Mouse (Mus musculus): ENCODE results near the gene Ptprk. TPM values are rescaled to one million over a fixed set of nuclear protein-coding genes. Genes with fewer than 3 reads are reported as not detected.

Ptprk gene
- polyA plus RNA-seq, 1 experiment from 2014 or later: 25.4 TPM

DNA sequence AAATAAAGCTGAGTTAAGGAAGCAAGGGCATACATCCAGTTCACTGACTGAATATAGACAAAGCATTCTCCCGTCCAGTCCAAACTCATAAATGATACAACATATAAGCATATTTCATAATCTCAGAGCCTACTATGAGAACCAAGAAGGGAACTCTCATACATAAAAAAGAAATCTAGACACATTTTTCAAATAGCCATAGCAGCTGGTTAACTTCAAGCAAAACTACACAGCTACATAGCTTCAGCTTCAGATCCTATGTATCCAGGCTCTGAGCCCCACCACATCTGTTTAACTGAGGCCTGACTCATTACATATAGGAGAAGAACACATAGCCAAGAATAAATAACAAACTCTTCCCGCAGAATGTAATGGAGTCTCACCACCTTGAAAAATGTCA lies 539.8 kb downstream of the Ptprk start:
- Histone ChIP-seq H3K4me2 (no peak overlapping the region), H3K4me1 (no peaks in the 10 kb centered on the region), H3K27me3 (no peaks in the 10 kb centered on the region), H3K36me3 (replicated peaks) (no peaks in the 10 kb centered on the region), H3K27ac (no peak overlapping the region), H3K9me3 (no peaks in the 10 kb centered on the region), H3K4me3 (replicated peaks) (no peak overlapping the region), H3K9ac (no peak overlapping the region)
- no peak for ATAC-seq (ENCODE audit: low FRiP score)
- 89% methylated on average over 2 of the region's 2 CpGs for WGBS

DNA sequence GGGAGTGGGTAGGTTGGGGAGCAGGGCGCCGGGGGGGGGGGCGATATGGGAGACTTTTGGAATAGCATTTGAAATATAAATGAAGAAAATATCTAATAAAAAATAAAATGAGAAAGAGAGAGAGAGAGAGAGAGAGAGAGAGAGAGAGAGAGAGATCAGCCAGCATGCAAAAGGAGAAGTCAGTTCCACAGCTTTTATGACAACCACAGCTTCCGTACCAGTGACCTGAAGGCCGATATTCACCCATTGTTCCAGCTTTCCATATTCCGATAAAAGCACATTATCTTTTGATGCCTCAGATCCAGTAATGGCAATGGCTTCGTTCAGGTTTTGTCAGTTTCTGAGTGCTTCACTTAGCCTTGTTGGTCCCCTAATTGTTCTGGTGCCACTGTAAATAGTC lies 542.6 kb downstream of the Ptprk start:
- Histone ChIP-seq H3K4me1 (no peaks in the 10 kb centered on the region), H3K4me2 (no peak overlapping the region), H3K9ac (no peak overlapping the region), H3K4me3 (replicated peaks) (no peak overlapping the region), H3K27me3 (no peaks in the 10 kb centered on the region), H3K27ac (no peak overlapping the region), H3K9me3 (no peaks in the 10 kb centered on the region), H3K36me3 (replicated peaks) (no peaks in the 10 kb centered on the region)
- no peak for ATAC-seq (ENCODE audit: low FRiP score)
- WGBS: 97% methylated on average over 7 of the region's 7 CpGs

DNA sequence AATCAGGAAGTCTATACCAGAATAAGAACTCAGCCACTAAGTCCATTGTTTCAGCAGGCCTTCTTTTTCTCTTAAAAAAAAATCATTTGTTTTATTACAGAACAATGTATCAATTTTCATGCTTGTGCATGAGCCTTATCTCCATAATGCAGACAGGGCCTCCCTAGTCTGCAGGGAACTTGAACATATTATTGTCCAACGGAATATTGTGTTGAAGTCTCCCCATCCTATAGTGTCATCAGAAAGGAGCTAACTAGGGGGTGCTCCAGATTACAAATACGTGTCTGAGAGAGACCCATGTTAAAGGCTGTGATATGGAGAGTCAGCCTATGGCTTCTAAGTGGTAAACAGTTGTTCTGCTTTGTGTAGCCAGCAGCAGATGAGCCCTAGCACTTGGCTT lies 543.4 kb downstream of the Ptprk start:
- no peak for ATAC-seq (ENCODE audit: low FRiP score)
- H3K27me3 ChIP-seq: no peaks in the 10 kb centered on the region
- no peaks in the 10 kb centered on the region for H3K4me1 ChIP-seq
- H3K9ac ChIP-seq: no peak overlapping the region
- no peak overlapping the region for H3K27ac ChIP-seq
- WGBS: 86% methylated on average over 2 of the region's 2 CpGs
- H3K9me3 ChIP-seq: no peaks in the 10 kb centered on the region
- no peak overlapping the region for H3K4me3 ChIP-seq (replicated peaks)
- H3K36me3 ChIP-seq (replicated peaks): no peaks in the 10 kb centered on the region
- H3K4me2 ChIP-seq: no peak overlapping the region

DNA sequence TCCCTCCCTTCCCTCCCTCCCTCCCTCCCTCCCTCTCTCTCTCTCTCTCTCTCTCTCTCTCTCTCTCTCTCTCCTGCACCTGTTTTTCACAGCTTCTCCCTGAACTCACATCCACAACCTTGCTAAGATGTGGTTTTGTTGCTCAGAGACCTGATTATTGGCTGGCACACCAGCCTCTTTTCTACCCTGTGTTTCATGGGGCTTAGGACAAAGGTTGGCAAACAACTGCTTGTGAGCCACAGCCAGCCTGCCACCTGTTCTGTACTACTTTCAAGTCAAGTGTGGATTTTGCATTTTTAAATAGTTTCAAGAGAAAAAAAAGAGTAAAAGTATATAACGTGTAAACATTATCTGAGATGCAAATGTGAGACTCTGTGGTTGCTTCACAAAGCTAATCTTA lies 544.8 kb downstream of the Ptprk start:
- WGBS: 68% methylated on average over 1 of the region's 1 CpGs

DNA sequence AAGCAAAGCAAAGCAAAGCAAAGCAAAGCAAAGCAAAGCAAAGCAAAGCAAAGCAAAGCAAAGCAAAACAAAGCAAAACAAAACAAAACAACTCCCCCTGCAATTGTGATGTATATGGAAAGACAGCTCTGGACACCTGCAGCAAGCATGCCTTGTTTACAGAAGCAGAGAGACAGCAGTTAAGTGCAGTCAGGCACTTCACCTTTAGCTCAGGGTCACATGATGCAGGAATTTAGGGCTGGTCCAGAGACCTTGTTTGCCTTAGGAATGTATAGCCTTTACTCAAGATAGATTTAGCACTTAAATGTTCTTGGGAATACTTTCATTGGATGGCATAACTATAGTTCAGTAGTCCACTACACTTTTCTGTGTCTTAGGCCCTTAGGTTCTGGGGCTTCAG lies 561.5 kb downstream of the Ptprk start:
- Histone ChIP-seq H3K27ac (no peak overlapping the region), H3K4me2 (no peak overlapping the region), H3K4me3 (replicated peaks) (no peak overlapping the region), H3K4me1 (no peaks in the 10 kb centered on the region), H3K9ac (no peak overlapping the region), H3K36me3 (replicated peaks) (no peaks in the 10 kb centered on the region), H3K9me3 (no peaks in the 10 kb centered on the region), H3K27me3 (no peaks in the 10 kb centered on the region)
- ATAC-seq (ENCODE audit: low FRiP score): no peak

More for the DNA sequence above, 544.8 kb downstream of the Ptprk start:
- no peak overlapping the region for H3K9ac ChIP-seq
- no peaks in the 10 kb centered on the region for H3K4me1 ChIP-seq
- H3K36me3 ChIP-seq (replicated peaks): no peaks in the 10 kb centered on the region
- no peaks in the 10 kb centered on the region for H3K9me3 ChIP-seq
- no peak for ATAC-seq (ENCODE audit: low FRiP score)
- H3K4me2 ChIP-seq: no peak overlapping the region
- no peak overlapping the region for H3K4me3 ChIP-seq (replicated peaks)
- no peaks in the 10 kb centered on the region for H3K27me3 ChIP-seq
- no peak overlapping the region for H3K27ac ChIP-seq

DNA sequence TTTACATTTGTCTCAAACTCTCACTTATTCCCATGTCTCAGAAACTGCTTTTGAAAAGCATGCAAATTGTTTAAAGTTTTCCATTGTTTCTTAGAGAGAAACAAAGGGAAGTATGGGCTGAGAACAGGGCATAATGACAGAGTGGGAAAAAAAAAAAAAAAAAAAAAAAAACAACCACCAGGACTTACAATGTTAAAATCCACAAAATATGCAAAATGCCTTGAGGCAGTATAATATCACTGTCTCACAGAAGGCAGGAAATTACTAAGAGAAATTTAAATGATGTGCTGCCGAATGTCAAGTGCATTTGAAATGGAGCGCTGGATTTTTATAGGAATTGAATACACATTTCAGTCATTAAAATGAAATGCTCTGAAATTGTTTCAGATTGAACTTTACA lies 567.3 kb downstream of the Ptprk start:
- no peaks in the 10 kb centered on the region for H3K36me3 ChIP-seq (replicated peaks)
- no peak overlapping the region for H3K4me3 ChIP-seq (replicated peaks)
- H3K9me3 ChIP-seq: no peaks in the 10 kb centered on the region
- no peak overlapping the region for H3K4me2 ChIP-seq
- 94% methylated on average over 2 of the region's 2 CpGs for WGBS
- ATAC-seq (ENCODE audit: low FRiP score): no peak
- no peak overlapping the region for H3K27ac ChIP-seq
- H3K4me1 ChIP-seq: no peaks in the 10 kb centered on the region
- H3K9ac ChIP-seq: no peak overlapping the region
- no peaks in the 10 kb centered on the region for H3K27me3 ChIP-seq

Small RNA genes lying within 50 kb of the gene (microRNA-seq; reads per million reads assigned to microRNA genes)
- gene Gm22370: not detected

Measured in forebrain, embryonic 12.5 days (tissue).